Mouse (Mus musculus) heart, postnatal 0 days (tissue): ENCODE results near the gene Slc24a4.

ENCODE experiments used
- CTCF ChIP-seq: IDR thresholded peaks from 2 replicates; pipeline ENCODE4 v1.5.1; 2016; ENCODE audit warnings: antibody characterized with exemption, control low read depth, low read depth
- EP300 ChIP-seq: IDR thresholded peaks from 2 replicates; pipeline ENCODE4 v1.6.1; 2016; ENCODE audit warnings: antibody characterized with exemption, low read depth

GRCm38 (mm10) chr12:102295230-102295629, 166.7 kb downstream of the Slc24a4 start:
- TF ChIP-seq CTCF (no peak), EP300 (no peak)
